Mouse (Mus musculus) heart, postnatal 0 days (tissue): ENCODE data around the gene Fam129b. TPM values are rescaled to one million over a fixed set of nuclear protein-coding genes. Genes with fewer than 3 reads are reported as not detected.

Source experiments
- ATAC-seq: fragments of 200-750 bp; cut with Nextera tagmentation; 2 replicates; pipeline ENCODE4 v1.8.0; 2017; ENCODE audit warnings: low read depth, moderate number of reproducible peaks, moderate library complexity; ENCODE audit not compliant: insufficient read depth
- DNase-seq: peaks from one replicate; pipeline ENCODE4 v3.0.0-alpha.2; 2016; ENCODE audit warnings: low spot score
- H3K27ac ChIP-seq: fragments of 300-500 bp; sonication (generic); 2 replicates; pipeline ENCODE4 v1.5.1; 2014; ENCODE audit warnings: low read depth, mild to moderate bottlenecking
- H3K27me3 ChIP-seq: fragments of 300-500 bp; sonication (generic); 2 replicates; pipeline ENCODE4 v1.6.1; 2014; ENCODE audit warnings: low read length, mixed read lengths; ENCODE audit not compliant: control insufficient read depth, insufficient read depth
- H3K36me3 ChIP-seq: fragments of 300-500 bp; sonication (generic); replicated peaks from 2 replicates; pipeline ENCODE4 v1.6.1; 2014; ENCODE audit warnings: low read length, mixed read lengths; ENCODE audit not compliant: control insufficient read depth, insufficient read depth
- H3K4me1 ChIP-seq: fragments of 300-500 bp; sonication (generic); 2 replicates; pipeline ENCODE4 v1.6.1; 2014; ENCODE audit warnings: antibody characterized with exemption; ENCODE audit not compliant: control insufficient read depth, insufficient read depth
- H3K4me2 ChIP-seq: fragments of 300-500 bp; sonication (generic); 2 replicates; pipeline ENCODE4 v1.6.1; 2014; ENCODE audit warnings: low read depth, mild to moderate bottlenecking, low read length, moderate library complexity
- H3K4me3 ChIP-seq: fragments of 300-500 bp; sonication (generic); 2 replicates; pipeline ENCODE4 v1.5.1; 2014; ENCODE audit warnings: low read depth, low read length
- H3K9ac ChIP-seq: fragments of 300-500 bp; sonication (generic); replicated peaks from 2 replicates; pipeline ENCODE4 v1.6.1; 2014; ENCODE audit warnings: low read depth, low read length, mixed read lengths
- H3K9me3 ChIP-seq: fragments of 300-500 bp; sonication (generic); replicated peaks from 2 replicates; pipeline ENCODE4 v1.6.1; 2016; ENCODE audit warnings: low read length; ENCODE audit not compliant: control insufficient read depth
- CTCF ChIP-seq: IDR thresholded peaks from 2 replicates; pipeline ENCODE4 v1.5.1; 2016; ENCODE audit warnings: antibody characterized with exemption, control low read depth, low read depth
- EP300 ChIP-seq: IDR thresholded peaks from 2 replicates; pipeline ENCODE4 v1.6.1; 2016; ENCODE audit warnings: antibody characterized with exemption, low read depth
- WGBS: fragments of 180-500 bp; shearing (Covaris S2); extraction: QIAGEN DNeasy Blood & Tissue Kit; methylation state at CpG from one replicate; pipeline ENCODE4 v1.1.7; 2014; 5-methylcytosine and 5-hydroxymethylcytosine counted together
- polyA plus RNA-seq: library from polyadenylated mRNA; unstranded; fragments of >200 nt; fragmentation: Nextera tagmentation; extraction: Ambion mirVana; gene quantifications from 2 replicates; pipeline ENCODE4 v1.2.1, GENCODE M21; 2015
- total RNA-seq: library from RNA; depleted of rRNA; stranded (reverse); fragments of >200 nt; gene quantifications from 2 replicates; pipeline ENCODE4 v1.2.3, GENCODE M21; 2014; ENCODE audit warnings: low replicate concordance

The Fam129b gene
- total and polyA plus RNA-seq, 2 experiments from 2014 or later: 25.3 to 60.1 TPM

DNA sequence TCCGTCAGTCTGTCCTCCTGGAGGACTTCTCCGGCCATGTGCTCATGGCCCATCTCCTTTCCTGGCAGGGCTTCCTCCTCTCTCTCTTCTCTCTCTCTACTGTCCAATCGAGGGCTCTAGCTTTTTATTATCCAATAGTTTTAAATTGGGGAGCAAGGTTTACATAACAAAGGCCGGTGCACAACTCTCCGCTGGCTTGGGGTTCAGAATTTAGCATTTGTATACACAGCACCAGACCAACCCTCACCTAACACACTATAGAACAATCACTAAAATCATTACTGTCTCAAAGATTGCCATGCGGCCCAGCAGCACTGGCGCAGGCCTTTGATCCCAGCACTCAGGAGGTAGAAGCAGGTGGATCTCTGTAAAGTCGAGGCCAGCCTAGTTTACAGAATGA, 15.1 kb upstream of the Fam129b start:
- no peak overlapping the region for H3K4me3 ChIP-seq
- 82% methylated on average over 8 of the region's 8 CpGs for WGBS
- no peak overlapping the region for H3K4me2 ChIP-seq
- TF ChIP-seq EP300: no peak
- no peak for TF ChIP-seq CTCF
- no peak overlapping the region for H3K27ac ChIP-seq
- no peaks in the 10 kb centered on the region for H3K9me3 ChIP-seq
- no peaks in the 10 kb centered on the region for H3K36me3 ChIP-seq
- ATAC-seq (no peak), DNase-seq (no peak)
- H3K9ac ChIP-seq: no peak overlapping the region
- H3K4me1 ChIP-seq: no peaks in the 10 kb centered on the region
- no peaks in the 10 kb centered on the region for H3K27me3 ChIP-seq

DNA sequence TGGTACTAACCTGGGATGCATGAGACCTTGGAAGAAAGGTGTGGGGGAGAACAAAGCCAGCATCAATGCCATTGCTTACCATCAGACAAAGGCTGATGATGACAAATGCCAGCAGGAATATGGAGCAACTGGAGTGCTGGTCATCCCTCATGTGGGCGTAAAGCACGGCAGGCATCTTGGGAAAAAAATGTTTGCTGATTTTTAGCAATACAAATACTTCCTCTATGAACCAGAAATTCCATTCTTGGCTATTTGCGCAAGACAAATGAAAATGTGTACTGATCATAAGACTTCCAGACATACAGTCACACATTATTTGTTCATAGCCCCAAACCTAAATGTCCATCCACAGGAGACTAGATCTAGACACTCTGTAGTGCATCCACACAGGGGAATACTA, 12.6 kb upstream of the Fam129b start:
- no peaks in the 10 kb centered on the region for H3K9me3 ChIP-seq
- DNase-seq: no peak
- no peak overlapping the region for H3K4me3 ChIP-seq
- H3K9ac ChIP-seq: no peak overlapping the region
- WGBS: 90% methylated on average over 3 of the region's 3 CpGs
- no peak overlapping the region for H3K4me2 ChIP-seq
- no peaks in the 10 kb centered on the region for H3K4me1 ChIP-seq
- H3K36me3 ChIP-seq: no peaks in the 10 kb centered on the region
- no peak for ATAC-seq
- H3K27ac ChIP-seq: no peak overlapping the region
- no peaks in the 10 kb centered on the region for H3K27me3 ChIP-seq
- TF ChIP-seq CTCF: no peak
- TF ChIP-seq EP300: no peak

DNA sequence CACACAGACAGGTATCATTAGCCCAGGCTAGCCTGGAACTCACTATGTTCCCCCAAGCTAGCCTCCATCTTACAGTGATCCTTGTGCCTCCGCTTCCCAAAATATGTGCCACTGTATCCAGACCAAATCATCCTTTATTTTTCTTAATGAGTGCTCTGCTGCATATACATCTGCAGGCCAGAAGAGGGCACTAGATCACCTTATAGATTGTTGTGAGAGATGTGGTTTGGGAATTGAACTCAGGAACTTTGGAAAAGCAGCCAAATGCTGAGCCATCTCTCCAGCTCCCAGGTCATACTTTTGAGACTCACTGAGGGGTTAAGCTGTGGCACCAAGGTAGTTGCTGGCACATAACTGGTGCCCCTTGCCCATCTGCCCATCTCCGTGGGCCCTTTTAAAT, 11.2 kb upstream of the Fam129b start:
- H3K4me2 ChIP-seq: no peak overlapping the region
- DNase-seq: peak; percentile 70
- H3K4me3 ChIP-seq: no peak overlapping the region
- TF ChIP-seq EP300 (no peak), CTCF (peak; percentile 88)
- no peaks in the 10 kb centered on the region for H3K36me3 ChIP-seq
- no peaks in the 10 kb centered on the region for H3K9me3 ChIP-seq
- H3K27me3 ChIP-seq: no peaks in the 10 kb centered on the region
- 0 out of 2 replicates have a peak, but pooled peaks cover 1% of the 10 kb centered on the region for H3K4me1 ChIP-seq
- WGBS: 65% methylated on average over 2 of the region's 2 CpGs
- no peak overlapping the region for H3K27ac ChIP-seq
- no peak overlapping the region for H3K9ac ChIP-seq
- no peak for ATAC-seq

GRCm38 (mm10) chr2:32867354-32867753, 8.6 kb upstream of the Fam129b start:
- H3K36me3 ChIP-seq: no peaks in the 10 kb centered on the region
- no peak overlapping the region for H3K27ac ChIP-seq
- no peaks in the 10 kb centered on the region for H3K27me3 ChIP-seq
- no peaks in the 10 kb centered on the region for H3K9me3 ChIP-seq
- DNase-seq (no peak), ATAC-seq (no peak)
- H3K4me2 ChIP-seq: no peak overlapping the region
- no peak overlapping the region for H3K4me3 ChIP-seq
- no peak for TF ChIP-seq CTCF
- no peak for TF ChIP-seq EP300
- 0 out of 2 replicates have a peak, but pooled peaks cover 7% of the 10 kb centered on the region for H3K4me1 ChIP-seq
- WGBS: 58% methylated on average over 4 of the region's 4 CpGs
- no peak overlapping the region for H3K9ac ChIP-seq

DNA sequence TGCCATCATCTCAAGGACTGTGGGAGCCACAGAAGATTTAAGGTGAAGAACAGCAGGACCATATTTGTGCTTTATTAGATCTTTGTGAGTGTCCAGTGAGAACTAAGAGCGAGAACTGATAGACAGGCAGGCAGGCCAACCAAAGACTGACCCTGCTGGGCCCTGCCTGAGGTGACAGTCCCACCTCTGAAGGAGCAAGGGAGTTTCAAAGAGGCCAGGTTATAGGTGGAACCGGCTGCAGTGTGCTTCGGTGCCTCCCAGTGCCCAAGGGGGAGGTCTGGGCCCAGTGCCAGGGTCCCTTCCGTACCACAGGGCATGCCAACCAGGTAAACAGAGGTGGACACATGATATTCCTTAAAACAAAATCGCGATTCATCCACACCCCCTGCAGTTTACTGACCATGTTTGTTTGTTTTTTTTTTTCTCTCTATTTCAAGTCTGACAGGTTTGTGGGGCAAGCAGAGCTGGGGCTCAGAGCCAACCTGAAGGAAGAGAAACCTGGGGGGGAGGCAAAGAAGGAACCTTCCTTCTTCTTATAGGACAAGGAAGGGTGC, 6.1 kb upstream of the Fam129b start:
- ATAC-seq (no peak), DNase-seq (no peak)
- WGBS: 54% methylated on average over 6 of the region's 6 CpGs
- H3K27ac ChIP-seq: no peak overlapping the region
- H3K4me1 ChIP-seq: peaks cover 14% of the 10 kb centered on the region; the same call in 1 of the 2 replicates
- H3K9ac ChIP-seq: no peak overlapping the region
- no peak overlapping the region for H3K4me2 ChIP-seq
- no peak overlapping the region for H3K4me3 ChIP-seq
- no peaks in the 10 kb centered on the region for H3K9me3 ChIP-seq
- TF ChIP-seq EP300 (no peak), CTCF (no peak)
- no peaks in the 10 kb centered on the region for H3K36me3 ChIP-seq
- H3K27me3 ChIP-seq: no peaks in the 10 kb centered on the region

DNA sequence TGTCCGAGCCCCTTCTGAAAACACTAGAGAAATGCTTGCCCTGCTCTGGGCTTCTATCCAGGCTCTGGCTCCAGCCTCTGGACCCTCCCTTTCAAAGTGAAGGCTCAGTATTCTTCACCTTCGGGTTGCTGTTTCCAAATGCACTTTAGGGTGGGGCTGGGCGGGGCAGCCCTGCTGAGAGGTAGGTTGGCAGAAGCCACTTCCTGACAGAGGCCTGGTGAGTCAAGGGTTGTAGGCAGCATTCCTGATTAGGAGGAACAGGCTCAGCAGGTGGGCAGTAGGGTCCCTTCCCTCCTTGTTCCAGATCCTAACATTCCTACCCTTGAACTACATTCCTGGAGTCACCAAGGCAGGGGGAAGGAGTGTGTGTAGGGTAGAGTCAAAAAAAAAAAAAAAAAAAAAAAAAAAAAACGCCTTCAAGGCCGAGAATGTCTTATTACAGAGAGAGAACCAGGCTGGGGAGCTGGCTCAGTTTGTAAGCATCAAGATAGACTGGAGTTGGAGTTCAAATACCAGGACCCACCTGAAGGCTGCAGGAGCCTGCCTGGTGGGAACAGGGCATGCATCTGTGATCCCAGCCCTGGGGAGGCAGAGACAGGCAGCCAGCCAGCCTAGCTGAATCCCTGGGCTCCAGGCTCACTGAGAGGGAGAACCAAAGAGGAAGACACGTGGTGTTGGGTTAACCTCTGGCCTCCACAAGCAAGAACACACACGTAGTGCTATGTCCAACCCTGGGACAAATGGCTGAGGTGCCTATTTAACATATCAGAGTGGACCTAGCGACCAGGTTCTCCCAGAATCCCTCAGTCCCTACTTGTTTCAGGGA, 5.4 kb upstream of the Fam129b start:
- Histone ChIP-seq H3K4me1 (peaks cover 19% of the 10 kb centered on the region; the same call in 1 of the 2 replicates), H3K9ac (no peak overlapping the region), H3K27ac (no peak overlapping the region), H3K9me3 (no peaks in the 10 kb centered on the region), H3K27me3 (no peaks in the 10 kb centered on the region), H3K4me2 (no peak overlapping the region), H3K36me3 (no peaks in the 10 kb centered on the region), H3K4me3 (no peak overlapping the region)
- no peak for DNase-seq
- ATAC-seq: no peak
- TF ChIP-seq EP300 (no peak), CTCF (no peak)
- WGBS: 47% methylated on average over 7 of the region's 8 CpGs
